Mouse (Mus musculus): ENCODE results near the gene Prkg1. TPM values are rescaled to one million over a fixed set of nuclear protein-coding genes. Genes with fewer than 3 reads are reported as not detected.

The Prkg1 gene
- polyA plus RNA-seq, 1 experiment from 2014 or later, result 2.1 TPM

DNA sequence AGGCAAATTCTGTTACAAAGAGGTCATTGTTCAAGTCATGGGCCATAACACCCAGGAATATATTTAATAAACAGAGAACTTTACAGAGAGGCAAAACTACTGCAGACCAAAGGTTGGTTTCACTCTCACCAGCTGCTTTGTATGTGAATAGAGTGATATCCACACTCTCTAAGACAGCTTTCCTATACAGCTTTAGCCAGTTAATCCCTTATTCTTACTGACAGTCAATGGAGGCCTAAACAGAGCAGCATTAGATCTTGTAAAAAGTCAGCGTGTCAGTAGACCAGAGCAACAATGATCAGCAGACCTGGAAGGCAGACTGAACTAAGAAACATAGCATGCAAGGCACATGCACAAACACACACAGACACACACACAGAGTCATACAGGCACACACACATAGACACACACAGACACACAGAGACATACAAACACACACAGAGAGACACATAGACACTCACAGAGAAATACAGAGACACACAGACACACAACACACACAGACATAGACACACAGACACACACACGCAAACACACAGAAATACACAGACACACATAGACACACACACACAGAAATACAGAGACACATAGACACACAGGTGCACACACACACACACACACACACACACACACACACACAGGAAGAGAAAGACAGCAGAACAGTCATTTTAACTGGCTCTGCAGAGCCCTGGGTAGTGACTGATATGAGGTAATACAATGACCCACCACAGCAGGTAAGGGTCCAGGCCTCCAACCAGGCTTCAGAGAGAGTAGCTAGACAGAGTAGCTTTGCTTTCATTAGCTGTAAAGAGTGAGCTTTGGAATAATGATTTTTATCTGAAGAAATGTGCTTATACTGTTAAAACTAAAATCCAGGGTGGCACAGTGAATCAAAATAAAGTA is 723.6 kb downstream of the Prkg1 start:
- ATAC-seq (ENCODE audit: low FRiP score, low TSS enrichment), result no peak
- Histone ChIP-seq H3K9me3 (ENCODE audit: control insufficient read depth, low read length) (no peaks in the 10 kb centered on the region), H3K4me2 (replicated peaks; ENCODE audit: low read depth, low read length) (no peak overlapping the region), H3K27me3 (ENCODE audit: control insufficient read depth, insufficient read depth, low read length) (no peaks in the 10 kb centered on the region), H3K9ac (ENCODE audit: low read depth, low read length) (no peak overlapping the region), H3K4me1 (ENCODE audit: control insufficient read depth, insufficient read depth, low read length) (no peaks in the 10 kb centered on the region), H3K27ac (ENCODE audit: low read depth, low read length) (no peak overlapping the region), H3K4me3 (ENCODE audit: low read length) (no peak overlapping the region), H3K36me3 (ENCODE audit: control insufficient read depth, insufficient read depth, low read length) (no peaks in the 10 kb centered on the region)
- WGBS, result 82% methylated on average over 2 of the region's 2 CpGs

DNA sequence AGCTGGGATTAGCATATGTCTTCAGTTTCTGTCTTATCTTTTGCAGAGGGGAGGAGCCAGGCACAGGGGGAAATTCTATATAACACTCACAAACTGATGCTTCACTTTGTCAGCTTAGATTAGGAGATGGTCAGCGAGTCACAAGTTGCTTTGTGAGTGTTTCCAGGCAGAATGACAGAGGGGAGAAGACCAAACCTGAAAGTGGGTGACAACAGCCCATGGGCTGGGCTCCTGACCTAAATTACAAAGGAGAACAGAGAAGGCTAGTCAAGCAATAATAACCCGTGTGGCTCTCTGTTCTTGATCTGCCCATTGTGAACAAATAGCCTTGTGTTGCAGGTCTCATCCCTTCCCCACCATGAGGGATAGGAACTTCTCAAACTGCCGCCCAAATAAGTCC is 725.9 kb downstream of the Prkg1 start:
- WGBS, result 80% methylated on average over 3 of the region's 3 CpGs
- H3K9me3 ChIP-seq (ENCODE audit: control insufficient read depth, low read length), result no peaks in the 10 kb centered on the region
- no peak for ATAC-seq (ENCODE audit: low FRiP score, low TSS enrichment)
- H3K36me3 ChIP-seq (ENCODE audit: control insufficient read depth, insufficient read depth, low read length), result no peaks in the 10 kb centered on the region
- H3K9ac ChIP-seq (ENCODE audit: low read depth, low read length), result no peak overlapping the region
- H3K27ac ChIP-seq (ENCODE audit: low read depth, low read length), result no peak overlapping the region
- no peak overlapping the region for H3K4me2 ChIP-seq (replicated peaks; ENCODE audit: low read depth, low read length)
- no peaks in the 10 kb centered on the region for H3K27me3 ChIP-seq (ENCODE audit: control insufficient read depth, insufficient read depth, low read length)
- no peak overlapping the region for H3K4me3 ChIP-seq (ENCODE audit: low read length)
- no peaks in the 10 kb centered on the region for H3K4me1 ChIP-seq (ENCODE audit: control insufficient read depth, insufficient read depth, low read length)

DNA sequence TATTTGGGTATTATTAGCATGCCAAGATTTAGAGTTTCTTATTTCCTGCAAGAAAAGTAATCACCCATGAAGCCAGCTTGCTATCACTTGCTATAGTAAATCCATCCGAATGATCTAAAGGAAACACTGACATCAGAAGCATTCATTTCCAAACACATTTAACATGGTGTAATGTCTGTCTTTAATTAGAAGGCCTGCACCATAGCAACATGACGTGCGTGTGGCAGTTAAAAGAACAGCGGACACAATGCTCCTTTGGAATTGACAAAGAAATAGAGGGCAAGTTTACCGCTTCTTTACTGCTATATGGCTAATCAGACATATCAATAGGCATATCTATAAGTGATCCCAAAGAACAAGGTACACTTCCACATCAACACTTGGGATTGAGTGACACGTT is 733.2 kb downstream of the Prkg1 start:
- no peaks in the 10 kb centered on the region for H3K4me1 ChIP-seq (ENCODE audit: control insufficient read depth, insufficient read depth, low read length)
- H3K27ac ChIP-seq (ENCODE audit: low read depth, low read length), result no peak overlapping the region
- no peak overlapping the region for H3K4me3 ChIP-seq (ENCODE audit: low read length)
- H3K36me3 ChIP-seq (ENCODE audit: control insufficient read depth, insufficient read depth, low read length), result no peaks in the 10 kb centered on the region
- no peak for ATAC-seq (ENCODE audit: low FRiP score, low TSS enrichment)
- H3K9me3 ChIP-seq (ENCODE audit: control insufficient read depth, low read length), result no peaks in the 10 kb centered on the region
- 66% methylated on average over 6 of the region's 6 CpGs for WGBS
- no peaks in the 10 kb centered on the region for H3K27me3 ChIP-seq (ENCODE audit: control insufficient read depth, insufficient read depth, low read length)
- H3K4me2 ChIP-seq (replicated peaks; ENCODE audit: low read depth, low read length), result no peak overlapping the region
- no peak overlapping the region for H3K9ac ChIP-seq (ENCODE audit: low read depth, low read length)

DNA sequence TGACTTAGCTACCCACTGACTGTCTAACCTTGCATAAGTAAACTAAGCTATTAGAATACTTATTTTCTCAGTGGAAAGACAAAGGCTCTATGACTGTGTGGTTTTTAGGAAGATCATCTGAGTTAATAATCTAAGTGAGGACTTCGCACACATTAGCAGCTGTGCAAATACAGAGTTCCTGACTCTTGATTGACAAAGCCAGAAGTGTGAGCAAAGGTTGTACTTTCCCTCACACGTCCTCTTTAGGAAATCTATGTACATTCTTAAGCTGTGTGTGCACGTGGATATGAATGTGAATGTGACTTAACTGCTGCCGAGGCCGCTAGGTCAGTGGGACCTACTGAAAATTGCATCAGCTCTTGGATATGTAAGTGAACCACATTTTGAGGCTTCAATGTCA is 738.0 kb downstream of the Prkg1 start:
- 87% methylated on average over 5 of the region's 5 CpGs for WGBS
- H3K9me3 ChIP-seq (ENCODE audit: control insufficient read depth, low read length), result no peaks in the 10 kb centered on the region
- H3K9ac ChIP-seq (ENCODE audit: low read depth, low read length), result no peak overlapping the region
- no peaks in the 10 kb centered on the region for H3K36me3 ChIP-seq (ENCODE audit: control insufficient read depth, insufficient read depth, low read length)
- H3K27ac ChIP-seq (ENCODE audit: low read depth, low read length), result no peak overlapping the region
- no peak overlapping the region for H3K4me2 ChIP-seq (replicated peaks; ENCODE audit: low read depth, low read length)
- no peaks in the 10 kb centered on the region for H3K4me1 ChIP-seq (ENCODE audit: control insufficient read depth, insufficient read depth, low read length)
- ATAC-seq (ENCODE audit: low FRiP score, low TSS enrichment), result no peak
- no peak overlapping the region for H3K4me3 ChIP-seq (ENCODE audit: low read length)
- H3K27me3 ChIP-seq (ENCODE audit: control insufficient read depth, insufficient read depth, low read length), result no peaks in the 10 kb centered on the region

DNA sequence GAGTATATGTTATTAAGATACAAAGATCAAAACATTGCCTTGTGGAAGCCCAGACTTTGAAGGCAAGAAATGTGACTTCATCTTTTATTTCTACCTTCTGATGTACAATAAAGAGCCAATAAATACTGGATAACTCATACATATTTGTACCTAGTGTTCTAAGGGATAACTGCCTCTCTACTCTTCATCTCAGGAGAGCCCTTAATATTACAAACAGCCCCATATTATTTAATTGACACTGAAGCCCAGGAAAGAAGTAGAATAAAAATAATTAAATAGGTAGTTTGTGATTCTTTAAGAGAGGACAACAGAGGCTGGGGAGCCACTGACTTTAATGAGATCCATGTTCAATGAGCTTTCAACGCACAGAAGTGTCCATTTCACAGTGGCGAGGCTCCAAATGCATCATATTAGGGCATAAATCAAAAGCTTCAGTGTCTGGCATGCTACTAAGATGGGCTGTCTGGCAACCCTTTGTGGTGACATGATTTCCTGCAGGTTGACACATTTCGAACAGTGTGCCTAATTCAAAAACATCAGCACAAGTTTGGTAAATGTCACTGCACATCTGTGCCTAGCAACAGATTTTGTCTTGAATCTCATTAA is 753.2 kb downstream of the Prkg1 start:
- Histone ChIP-seq H3K4me1 (ENCODE audit: control insufficient read depth, insufficient read depth, low read length) (no peaks in the 10 kb centered on the region), H3K4me3 (ENCODE audit: low read length) (no peak overlapping the region), H3K27ac (ENCODE audit: low read depth, low read length) (no peak overlapping the region), H3K27me3 (ENCODE audit: control insufficient read depth, insufficient read depth, low read length) (no peaks in the 10 kb centered on the region), H3K4me2 (replicated peaks; ENCODE audit: low read depth, low read length) (no peak overlapping the region), H3K36me3 (ENCODE audit: control insufficient read depth, insufficient read depth, low read length) (no peaks in the 10 kb centered on the region), H3K9me3 (ENCODE audit: control insufficient read depth, low read length) (no peaks in the 10 kb centered on the region), H3K9ac (ENCODE audit: low read depth, low read length) (no peak overlapping the region)
- 83% methylated on average over 3 of the region's 3 CpGs for WGBS
- ATAC-seq (ENCODE audit: low FRiP score, low TSS enrichment), result no peak

DNA sequence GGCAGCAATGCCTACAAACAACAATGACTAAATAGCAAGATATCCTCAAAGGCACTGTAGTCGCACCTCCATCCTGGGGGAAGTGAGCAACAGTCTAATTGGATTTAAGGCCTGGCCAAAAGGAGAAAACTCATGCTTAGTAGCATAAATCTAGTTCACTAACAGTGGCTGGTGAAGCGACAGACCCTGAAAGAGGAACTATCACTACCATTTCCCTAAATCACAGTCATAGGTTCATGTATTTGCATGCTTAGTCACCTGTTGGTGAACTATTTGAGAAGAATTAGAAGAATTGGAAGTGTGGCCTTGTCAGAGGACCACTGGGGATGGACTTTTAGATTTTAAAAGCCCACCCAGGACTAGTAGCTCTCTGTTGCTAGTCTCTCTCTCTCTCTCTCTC is 766.3 kb downstream of the Prkg1 start:
- H3K4me2 ChIP-seq (replicated peaks; ENCODE audit: low read depth, low read length), result no peak overlapping the region
- no peaks in the 10 kb centered on the region for H3K27me3 ChIP-seq (ENCODE audit: control insufficient read depth, insufficient read depth, low read length)
- no peak overlapping the region for H3K27ac ChIP-seq (ENCODE audit: low read depth, low read length)
- no peak overlapping the region for H3K9ac ChIP-seq (ENCODE audit: low read depth, low read length)
- H3K4me3 ChIP-seq (ENCODE audit: low read length), result no peak overlapping the region
- WGBS, result 86% methylated on average over 2 of the region's 2 CpGs
- ATAC-seq (ENCODE audit: low FRiP score, low TSS enrichment), result no peak
- no peaks in the 10 kb centered on the region for H3K36me3 ChIP-seq (ENCODE audit: control insufficient read depth, insufficient read depth, low read length)
- no peaks in the 10 kb centered on the region for H3K4me1 ChIP-seq (ENCODE audit: control insufficient read depth, insufficient read depth, low read length)
- no peaks in the 10 kb centered on the region for H3K9me3 ChIP-seq (ENCODE audit: control insufficient read depth, low read length)

DNA sequence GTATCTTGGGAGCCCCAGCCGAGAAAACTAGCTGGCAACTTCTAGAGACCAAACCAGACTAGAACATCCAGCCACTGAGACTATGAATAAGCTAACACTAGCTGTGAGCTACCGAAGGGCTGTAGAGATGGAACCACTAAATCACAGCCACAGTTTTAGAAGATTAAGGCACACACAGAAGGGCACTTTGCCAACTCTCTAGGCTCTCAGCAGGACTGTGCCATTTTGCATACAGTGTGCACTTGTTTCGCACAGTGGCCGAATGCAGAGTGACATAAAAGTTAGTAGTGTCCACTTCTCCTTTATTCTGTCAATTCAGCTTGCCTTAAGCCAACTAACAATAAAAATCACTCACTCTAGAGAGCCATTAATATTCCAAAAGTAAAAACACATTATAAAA is 774.4 kb downstream of the Prkg1 start:
- ATAC-seq (ENCODE audit: low FRiP score, low TSS enrichment), result no peak
- H3K4me1 ChIP-seq (ENCODE audit: control insufficient read depth, insufficient read depth, low read length), result no peaks in the 10 kb centered on the region
- H3K9me3 ChIP-seq (ENCODE audit: control insufficient read depth, low read length), result no peaks in the 10 kb centered on the region
- H3K4me2 ChIP-seq (replicated peaks; ENCODE audit: low read depth, low read length), result no peak overlapping the region
- no peaks in the 10 kb centered on the region for H3K27me3 ChIP-seq (ENCODE audit: control insufficient read depth, insufficient read depth, low read length)
- WGBS, result 71% methylated on average over 4 of the region's 4 CpGs
- H3K27ac ChIP-seq (ENCODE audit: low read depth, low read length), result no peak overlapping the region
- no peak overlapping the region for H3K4me3 ChIP-seq (ENCODE audit: low read length)
- no peak overlapping the region for H3K9ac ChIP-seq (ENCODE audit: low read depth, low read length)
- no peaks in the 10 kb centered on the region for H3K36me3 ChIP-seq (ENCODE audit: control insufficient read depth, insufficient read depth, low read length)

DNA sequence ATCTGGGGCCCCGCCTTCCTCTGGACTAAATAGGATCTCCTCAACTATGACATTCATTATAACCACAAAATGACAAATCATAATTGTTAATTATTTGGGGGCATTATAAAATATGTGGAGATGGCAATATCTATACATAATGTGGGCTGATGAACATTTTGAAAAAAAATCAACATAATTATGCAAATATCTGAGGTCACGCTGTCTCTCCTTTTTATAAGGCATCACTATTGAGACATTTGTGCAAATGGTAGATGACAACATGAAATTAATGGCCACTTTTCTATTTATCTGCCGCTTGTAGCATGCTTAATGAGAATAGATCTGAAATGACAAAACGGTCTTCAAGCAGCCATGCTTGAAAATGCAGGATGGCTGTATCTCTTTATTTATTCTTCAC is 782.4 kb downstream of the Prkg1 start:
- Histone ChIP-seq H3K36me3 (ENCODE audit: control insufficient read depth, insufficient read depth, low read length) (no peaks in the 10 kb centered on the region), H3K9ac (ENCODE audit: low read depth, low read length) (no peak overlapping the region), H3K4me2 (replicated peaks; ENCODE audit: low read depth, low read length) (no peak overlapping the region), H3K27me3 (ENCODE audit: control insufficient read depth, insufficient read depth, low read length) (no peaks in the 10 kb centered on the region), H3K4me1 (ENCODE audit: control insufficient read depth, insufficient read depth, low read length) (no peaks in the 10 kb centered on the region), H3K27ac (ENCODE audit: low read depth, low read length) (no peak overlapping the region), H3K4me3 (ENCODE audit: low read length) (no peak overlapping the region), H3K9me3 (ENCODE audit: control insufficient read depth, low read length) (no peaks in the 10 kb centered on the region)
- no peak for ATAC-seq (ENCODE audit: low FRiP score, low TSS enrichment)
- WGBS, result 94% methylated on average over 4 of the region's 4 CpGs

DNA sequence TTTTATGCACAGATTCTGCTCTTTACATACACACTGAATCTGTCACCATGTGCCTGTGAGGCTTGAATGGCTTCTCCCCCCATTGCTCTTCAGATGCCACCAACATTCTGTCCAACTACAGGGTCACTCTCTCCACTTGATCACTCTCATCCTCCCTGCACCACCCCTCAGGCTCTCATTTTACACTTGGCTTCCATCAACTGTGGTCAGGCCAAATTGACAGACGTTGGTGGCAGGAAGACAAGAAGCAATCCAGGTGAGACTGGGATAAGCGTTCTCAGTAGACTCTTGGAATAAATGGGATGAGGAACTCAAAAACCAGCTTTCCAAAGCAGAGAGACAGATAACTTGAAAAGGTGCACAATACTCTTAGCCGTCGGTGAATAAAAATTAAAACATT is 786.7 kb downstream of the Prkg1 start:
- no peak for ATAC-seq (ENCODE audit: low FRiP score, low TSS enrichment)
- no peak overlapping the region for H3K4me2 ChIP-seq (replicated peaks; ENCODE audit: low read depth, low read length)
- WGBS, result 78% methylated on average over 4 of the region's 4 CpGs
- H3K9ac ChIP-seq (ENCODE audit: low read depth, low read length), result no peak overlapping the region
- no peak overlapping the region for H3K27ac ChIP-seq (ENCODE audit: low read depth, low read length)
- no peaks in the 10 kb centered on the region for H3K9me3 ChIP-seq (ENCODE audit: control insufficient read depth, low read length)
- H3K4me3 ChIP-seq (ENCODE audit: low read length), result no peak overlapping the region
- no peaks in the 10 kb centered on the region for H3K36me3 ChIP-seq (ENCODE audit: control insufficient read depth, insufficient read depth, low read length)
- H3K4me1 ChIP-seq (ENCODE audit: control insufficient read depth, insufficient read depth, low read length), result no peaks in the 10 kb centered on the region
- H3K27me3 ChIP-seq (ENCODE audit: control insufficient read depth, insufficient read depth, low read length), result no peaks in the 10 kb centered on the region

All from kidney, embryonic 14.5 days (tissue).